Mouse (Mus musculus): ENCODE measurements around the gene Olfr15. TPM values are rescaled to one million over a fixed set of nuclear protein-coding genes. Genes with fewer than 3 reads are reported as not detected.
A peak's percentile ranks its signal among the peaks of the same experiment; 100 is the strongest.
"Not testable (repeated sequence)": the region's sequence is repeated elsewhere in the genome, so short reads cannot be mapped to it uniquely, and the experiment has no call there.

The Olfr15 gene
- polyA plus RNA-seq, 1 experiment from 2014 or later, result not detected

- Histone ChIP-seq H3K4me3 (peak overlapping the region; percentile 64), H3K9me3 (replicated peaks) (no peaks in the 10 kb centered on the region), H3K4me1 (peaks cover 13% of the 10 kb centered on the region), H3K27me3 (ENCODE audit: low read depth, poor library complexity, severe bottlenecking) (no peaks in the 10 kb centered on the region), H3K36me3 (no peaks in the 10 kb centered on the region), H3K27ac (no peak overlapping the region)
- no peak for DNase-seq (ENCODE audit: low spot score)
- WGBS, result 66% methylated on average over 4 of the region's 4 CpGs
These were observed 17.2 kb downstream of the Olfr15 start for GRCm38 (mm10) chr16:3847871-3848270.

- Histone ChIP-seq H3K4me1 (peaks cover 13% of the 10 kb centered on the region), H3K27me3 (ENCODE audit: low read depth, poor library complexity, severe bottlenecking) (no peaks in the 10 kb centered on the region), H3K4me3 (no peak overlapping the region), H3K9me3 (replicated peaks) (no peaks in the 10 kb centered on the region), H3K27ac (no peak overlapping the region), H3K36me3 (no peaks in the 10 kb centered on the region)
- WGBS, result 77% methylated on average over 3 of the region's 3 CpGs
- DNase-seq (ENCODE audit: low spot score), result no peak
These were observed 17.7 kb downstream of the Olfr15 start for GRCm38 (mm10) chr16:3848416-3848815.

GRCm38 (mm10) chr16:3851301-3851700, 20.6 kb downstream of the Olfr15 start:
- not testable (repeated sequence) for H3K36me3 ChIP-seq; H3K9me3 ChIP-seq (replicated peaks); DNase-seq (ENCODE audit: low spot score); H3K27ac ChIP-seq; H3K4me3 ChIP-seq; H3K27me3 ChIP-seq (ENCODE audit: low read depth, poor library complexity, severe bottlenecking)
- H3K4me1 ChIP-seq, result peaks cover 13% of the 10 kb centered on the region
- 86% methylated on average over 13 of the region's 13 CpGs for WGBS

GRCm38 (mm10) chr16:3852586-3852985, 21.9 kb downstream of the Olfr15 start:
- H3K9me3 ChIP-seq (replicated peaks), result no peaks in the 10 kb centered on the region
- no peaks in the 10 kb centered on the region for H3K36me3 ChIP-seq
- 19% methylated on average over 12 of the region's 12 CpGs for WGBS
- H3K4me3 ChIP-seq, result no peak overlapping the region
- H3K4me1 ChIP-seq, result peaks cover 10% of the 10 kb centered on the region
- DNase-seq (ENCODE audit: low spot score), result peak; percentile 65
- no peaks in the 10 kb centered on the region for H3K27me3 ChIP-seq (ENCODE audit: low read depth, poor library complexity, severe bottlenecking)
- no peak overlapping the region for H3K27ac ChIP-seq

- no peaks in the 10 kb centered on the region for H3K27me3 ChIP-seq (ENCODE audit: low read depth, poor library complexity, severe bottlenecking)
- WGBS, result 71% methylated on average over 11 of the region's 11 CpGs
- no peak overlapping the region for H3K4me3 ChIP-seq
- H3K4me1 ChIP-seq, result peaks cover 6% of the 10 kb centered on the region; the same call in 1 of the 2 replicates
- no peak overlapping the region for H3K27ac ChIP-seq
- no peaks in the 10 kb centered on the region for H3K9me3 ChIP-seq (replicated peaks)
- DNase-seq (ENCODE audit: low spot score), result no peak
- no peaks in the 10 kb centered on the region for H3K36me3 ChIP-seq
These were observed 23.9 kb downstream of the Olfr15 start for GRCm38 (mm10) chr16:3854437-3855182.

GRCm38 (mm10) chr16:3855776-3856175, 25.1 kb downstream of the Olfr15 start:
- no peak for DNase-seq (ENCODE audit: low spot score)
- WGBS, result 83% methylated on average over 1 of the region's 1 CpGs
- no peaks in the 10 kb centered on the region for H3K27me3 ChIP-seq (ENCODE audit: low read depth, poor library complexity, severe bottlenecking)

GRCm38 (mm10) chr16:3859254-3859653, 28.6 kb downstream of the Olfr15 start:
- 93% methylated on average over 4 of the region's 4 CpGs for WGBS
- no peak for DNase-seq (ENCODE audit: low spot score)
- Histone ChIP-seq H3K4me1 (no peaks in the 10 kb centered on the region), H3K4me3 (no peak overlapping the region), H3K27me3 (ENCODE audit: low read depth, poor library complexity, severe bottlenecking) (no peaks in the 10 kb centered on the region), H3K9me3 (replicated peaks) (no peaks in the 10 kb centered on the region), H3K36me3 (peaks cover 26% of the 10 kb centered on the region), H3K27ac (no peak overlapping the region)

More at GRCm38 (mm10) chr16:3855776-3856175, 25.1 kb downstream of the Olfr15 start:
- Histone ChIP-seq H3K9me3 (replicated peaks) (no peaks in the 10 kb centered on the region), H3K27ac (no peak overlapping the region), H3K4me1 (peaks cover 6% of the 10 kb centered on the region; the same call in 1 of the 2 replicates), H3K4me3 (no peak overlapping the region), H3K36me3 (peaks cover 4% of the 10 kb centered on the region)

GRCm38 (mm10) chr16:3871815-3872214, 41.1 kb downstream of the Olfr15 start:
- H3K4me1 ChIP-seq, result peaks cover 18% of the 10 kb centered on the region
- peaks cover 15% of the 10 kb centered on the region for H3K36me3 ChIP-seq
- no peaks in the 10 kb centered on the region for H3K27me3 ChIP-seq (ENCODE audit: low read depth, poor library complexity, severe bottlenecking)
- 1% methylated on average over 16 of the region's 16 CpGs for WGBS
- H3K4me3 ChIP-seq, result peak overlapping the region; percentile 72
- DNase-seq (ENCODE audit: low spot score), result no peak
- H3K9me3 ChIP-seq (replicated peaks), result no peaks in the 10 kb centered on the region
- H3K27ac ChIP-seq, result peak overlapping the region; percentile 87

- peaks cover 18% of the 10 kb centered on the region for H3K4me1 ChIP-seq
- peak; percentile 95 for DNase-seq (ENCODE audit: low spot score)
- peaks cover 11% of the 10 kb centered on the region for H3K36me3 ChIP-seq
- no peaks in the 10 kb centered on the region for H3K9me3 ChIP-seq (replicated peaks)
- H3K4me3 ChIP-seq, result peak within 1 kb of the TSS; percentile 72
- WGBS, result 7% methylated on average over 47 of the region's 47 CpGs
- H3K27ac ChIP-seq, result peak within 1 kb of the TSS; percentile 87
- H3K27me3 ChIP-seq (ENCODE audit: low read depth, poor library complexity, severe bottlenecking), result no peaks in the 10 kb centered on the region
These were observed 41.8 kb downstream of the Olfr15 start, which contains the start of gene Naa60 for GRCm38 (mm10) chr16:3872216-3873047. Gene Naa60 (plus strand): TSS chr16:3872375.

- Histone ChIP-seq H3K4me1 (peaks cover 16% of the 10 kb centered on the region), H3K27ac (no peak overlapping the region), H3K27me3 (ENCODE audit: low read depth, poor library complexity, severe bottlenecking) (no peaks in the 10 kb centered on the region), H3K36me3 (peaks cover 13% of the 10 kb centered on the region), H3K4me3 (no peak overlapping the region), H3K9me3 (replicated peaks) (no peaks in the 10 kb centered on the region)
- no peak for DNase-seq (ENCODE audit: low spot score)
- 93% methylated on average over 4 of the region's 4 CpGs for WGBS
These were observed 45.7 kb downstream of the Olfr15 start for GRCm38 (mm10) chr16:3876346-3876745.

- H3K27ac ChIP-seq, result peak within 1 kb of the TSS; percentile 92
- H3K27me3 ChIP-seq (ENCODE audit: low read depth, poor library complexity, severe bottlenecking), result no peaks in the 10 kb centered on the region
- H3K9me3 ChIP-seq (replicated peaks), result no peaks in the 10 kb centered on the region
- H3K36me3 ChIP-seq, result peaks cover 12% of the 10 kb centered on the region
- under 1% methylated on average over 88 of the region's 88 CpGs for WGBS
- H3K4me3 ChIP-seq, result peak within 1 kb of the TSS; percentile 96
- H3K4me1 ChIP-seq, result peaks cover 11% of the 10 kb centered on the region
- peak; percentile 94 for DNase-seq (ENCODE audit: low spot score)
These were observed 53.8 kb downstream of the Olfr15 start, which contains the start of the genes Zfp597 and Gm20695 for GRCm38 (mm10) chr16:3884201-3885064. Gene Zfp597 (minus strand): TSS chr16:3884561. Gene Gm20695 (plus strand): TSS chr16:3884648.

- no peaks in the 10 kb centered on the region for H3K27me3 ChIP-seq (ENCODE audit: low read depth, poor library complexity, severe bottlenecking)
- 7% methylated on average over 10 of the region's 10 CpGs for WGBS
- H3K9me3 ChIP-seq (replicated peaks), result no peaks in the 10 kb centered on the region
- peaks cover 9% of the 10 kb centered on the region for H3K36me3 ChIP-seq
- H3K27ac ChIP-seq, result peak overlapping the region; percentile 92
- peak overlapping the region; percentile 96 for H3K4me3 ChIP-seq
- peaks cover 11% of the 10 kb centered on the region for H3K4me1 ChIP-seq
- DNase-seq (ENCODE audit: low spot score), result no peak
These were observed 54.5 kb downstream of the Olfr15 start for GRCm38 (mm10) chr16:3885065-3885670.

Data from limb, embryonic 10.5 days (tissue).